ENCODE assay signal across 10 mouse cellular contexts in genomic region chrX:96879154-96879553, GRCm38 (mm10).
"Had no signal": no experiment of that assay in that cellular context is flagged by ENCODE, and none has a peak within 500 bp of the region (broad histone marks: within the 10 kb centered on the region; RNA-seq: fewer than 3 reads in every experiment).

No protein-coding gene starts in this region.

- H3K9me3 ChIP-seq: neural tube, embryonic 13.5 days; neural tube, embryonic 15.5 days; stomach, embryonic 15.5 days had no signal

- H3K9ac ChIP-seq: neural tube, embryonic 13.5 days; neural tube, embryonic 15.5 days; stomach, embryonic 15.5 days had no signal

- H3K27ac ChIP-seq: neural tube, embryonic 13.5 days; neural tube, embryonic 15.5 days; stomach, embryonic 15.5 days; stomach, postnatal 0 days had no signal

- H3K4me3 ChIP-seq: neural tube, embryonic 13.5 days; neural tube, embryonic 15.5 days; stomach, embryonic 15.5 days had no signal

- H3K27me3 ChIP-seq: neural tube, embryonic 13.5 days; neural tube, embryonic 15.5 days; stomach, embryonic 15.5 days had no signal

- H3K4me1 ChIP-seq: neural tube, embryonic 13.5 days; neural tube, embryonic 15.5 days; stomach, embryonic 15.5 days had no signal

- H3K4me2 ChIP-seq: neural tube, embryonic 13.5 days; neural tube, embryonic 15.5 days; stomach, embryonic 15.5 days had no signal

- DNase-seq: spleen, adult 18-20 months; thymus, adult 18-20 months; thymus, adult 2 months; thymus, postnatal 14 days; thymus, postnatal 25 days; thymus, postnatal 36 days had no signal

- H3K36me3 ChIP-seq: neural tube, embryonic 13.5 days; neural tube, embryonic 15.5 days; stomach, embryonic 15.5 days had no signal
